Mouse (Mus musculus) cerebellum, postnatal 25 days (tissue): ENCODE results near the gene Cxcl13.
A peak's percentile ranks its signal among the peaks of the same experiment; 100 is the strongest.
"Not testable (repeated sequence)": the region's sequence is repeated elsewhere in the genome, so short reads cannot be mapped to it uniquely, and the experiment has no call there.

Source experiments
- DNase-seq, 2 experiments: peaks; one replicate each; pipeline ENCODE4 v3.0.0; 2021; ENCODE audit warnings: mixed read lengths in 2 of 2

The Cxcl13 gene

GRCm38 (mm10) chr5:95956651-95957050, at the start of gene Cxcl13:
Gene Cxcl13 (plus strand): TSS chr5:95956951.
- no peak for DNase-seq

DNA sequence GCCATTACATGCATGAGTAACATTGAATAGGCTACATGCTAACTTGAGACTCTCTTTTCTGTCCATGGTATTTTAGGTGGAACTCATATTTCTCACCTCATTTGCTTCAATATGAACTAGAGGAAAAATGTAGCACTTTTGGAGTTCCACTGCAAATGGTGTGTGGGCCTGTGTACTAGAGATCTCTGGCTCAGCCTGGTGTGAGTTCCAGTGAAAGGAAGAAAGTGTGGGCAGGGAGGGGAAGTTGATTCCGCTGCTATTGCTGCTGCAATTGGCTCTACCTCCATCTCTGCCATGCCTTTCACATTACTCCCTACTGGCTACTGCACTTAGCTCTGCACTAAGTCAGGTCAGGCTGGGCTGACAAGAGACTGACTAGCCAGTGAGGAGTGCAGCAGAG, 45.7 kb upstream of the Cxcl13 start:
- DNase-seq = no peak

- DNase-seq = no peak
Measured at GRCm38 (mm10) chr5:95918491-95918890, 38.3 kb upstream of the Cxcl13 start.

- DNase-seq = no peak
Measured at GRCm38 (mm10) chr5:95924023-95924422, 32.7 kb upstream of the Cxcl13 start.

DNA sequence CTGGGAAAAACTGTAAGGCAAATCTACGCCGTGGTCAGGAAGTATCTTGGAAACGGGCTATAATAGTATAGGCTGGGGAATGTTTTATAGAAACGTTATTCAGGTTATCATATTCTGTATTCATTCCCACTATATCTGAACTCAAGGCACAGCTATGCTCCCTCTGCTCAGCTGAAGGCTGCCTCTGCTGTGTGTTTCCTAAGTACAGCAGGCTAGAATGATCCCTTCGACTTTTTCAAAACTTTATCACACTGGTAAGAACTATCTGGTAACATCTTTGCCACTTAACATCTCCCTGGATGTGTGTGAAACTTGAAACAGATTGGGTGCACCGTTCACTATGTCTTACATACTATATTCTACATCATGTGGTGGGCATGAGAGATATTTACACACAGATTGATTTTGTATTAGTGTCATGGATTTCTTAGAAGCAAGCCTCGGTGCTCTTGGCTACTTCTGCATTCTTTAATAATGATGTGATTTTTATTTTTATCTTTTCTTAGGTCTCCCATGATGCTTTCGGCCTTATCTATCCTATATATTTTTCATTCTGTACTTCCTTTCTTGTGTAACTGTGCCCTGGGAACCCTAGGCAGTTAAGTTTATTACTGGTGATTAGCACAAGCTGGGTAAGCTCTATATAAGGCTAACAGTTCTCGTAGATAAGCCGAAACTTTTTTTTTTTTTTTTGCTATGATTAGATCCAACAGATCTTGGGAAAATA, 31.4 kb upstream of the Cxcl13 start:
- no peak for DNase-seq

DNA sequence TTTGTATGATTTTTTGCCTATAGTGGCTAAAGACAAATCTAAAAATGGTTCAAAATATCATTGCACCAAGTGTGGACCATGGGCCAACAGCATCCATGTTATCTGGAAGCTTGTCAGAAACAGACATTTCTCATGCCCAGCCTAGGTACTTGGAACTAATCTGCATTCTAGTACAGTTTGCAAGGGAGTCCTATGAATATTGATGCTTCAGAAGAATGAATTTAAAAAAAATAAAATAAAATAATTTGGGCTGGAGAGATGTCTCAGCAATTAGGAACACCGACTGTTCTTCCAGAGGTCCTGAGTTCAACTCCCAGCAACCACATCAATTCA, 30.9 kb upstream of the Cxcl13 start:
- no peak for DNase-seq

- DNase-seq = no peak
Measured at GRCm38 (mm10) chr5:95935035-95935434, 21.7 kb upstream of the Cxcl13 start.

GRCm38 (mm10) chr5:95936068-95936467, 20.7 kb upstream of the Cxcl13 start:
- DNase-seq = no peak

DNA sequence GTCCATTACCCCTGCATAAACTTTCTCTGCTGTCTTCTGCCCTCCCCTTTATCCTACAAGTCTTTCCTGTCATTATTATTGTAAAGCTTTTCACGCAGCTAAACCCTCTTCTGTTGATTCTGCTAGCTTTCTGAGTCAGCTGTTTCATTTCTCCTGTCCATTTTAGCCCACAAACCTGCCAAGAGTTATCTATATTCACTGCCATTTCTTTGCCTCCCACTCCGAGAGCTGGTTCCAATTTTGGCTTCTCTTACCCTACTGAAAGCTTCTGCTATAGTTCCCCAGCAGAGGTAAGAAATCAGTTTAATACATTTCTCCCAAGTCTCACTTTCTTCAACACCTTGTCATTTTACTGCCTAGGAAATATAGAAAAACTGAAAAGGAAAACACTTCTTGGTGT, 19.6 kb upstream of the Cxcl13 start:
- no peak for DNase-seq

DNA sequence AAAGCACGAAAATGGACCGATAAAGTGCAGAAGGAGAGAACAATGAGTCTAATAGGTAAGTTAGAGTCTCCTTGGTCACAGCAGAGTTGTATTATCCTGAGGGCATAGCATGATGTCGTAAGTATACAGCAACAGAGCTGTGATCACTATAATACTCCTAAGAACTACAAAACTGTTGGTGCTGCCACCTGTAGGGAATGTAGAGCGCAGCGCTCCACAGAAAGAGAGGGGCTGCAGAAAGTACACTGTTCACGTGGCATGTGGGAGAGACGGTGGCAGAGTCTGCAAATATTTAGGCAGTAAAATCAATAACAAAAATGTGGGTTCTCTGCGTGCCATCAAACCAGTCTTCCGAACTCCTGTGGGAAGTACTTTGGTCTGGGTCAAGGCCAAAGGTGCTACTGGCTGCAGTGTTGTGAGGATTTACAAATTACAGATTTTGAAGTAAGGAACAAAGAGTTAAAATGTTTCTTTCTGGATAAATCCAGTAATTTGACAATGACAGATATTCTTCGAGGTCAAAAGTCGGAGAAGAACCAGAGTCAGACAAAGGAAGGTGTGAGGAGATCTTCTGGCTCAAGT, 18.6 kb upstream of the Cxcl13 start:
- no peak for DNase-seq

DNA sequence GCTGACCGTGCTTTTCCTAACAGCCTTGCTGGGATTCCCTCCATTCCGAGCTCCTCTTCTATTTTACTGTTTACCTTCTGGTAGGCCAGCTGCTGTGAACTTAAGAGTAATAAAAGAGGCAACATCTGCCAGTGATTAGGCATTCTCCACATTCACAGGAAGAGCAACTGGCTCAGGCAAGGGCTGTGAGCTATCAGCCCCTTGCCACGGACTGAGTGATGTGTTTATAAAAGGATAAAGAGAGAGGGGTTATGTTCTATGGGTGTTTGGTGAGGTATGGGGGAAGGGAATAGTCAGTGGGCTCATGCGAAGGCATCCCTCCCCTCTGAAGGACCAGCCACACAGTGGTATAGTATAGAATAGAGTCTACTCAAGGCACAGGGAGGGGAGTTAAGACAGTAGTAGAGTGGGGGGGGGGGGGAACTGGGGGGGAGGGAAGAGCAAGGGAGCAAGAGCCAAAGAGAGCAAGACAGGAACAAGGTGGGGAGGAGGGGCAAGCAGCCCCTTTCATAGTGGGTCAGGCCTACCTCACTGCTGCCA, 16.0 kb upstream of the Cxcl13 start:
- DNase-seq = no peak

DNA sequence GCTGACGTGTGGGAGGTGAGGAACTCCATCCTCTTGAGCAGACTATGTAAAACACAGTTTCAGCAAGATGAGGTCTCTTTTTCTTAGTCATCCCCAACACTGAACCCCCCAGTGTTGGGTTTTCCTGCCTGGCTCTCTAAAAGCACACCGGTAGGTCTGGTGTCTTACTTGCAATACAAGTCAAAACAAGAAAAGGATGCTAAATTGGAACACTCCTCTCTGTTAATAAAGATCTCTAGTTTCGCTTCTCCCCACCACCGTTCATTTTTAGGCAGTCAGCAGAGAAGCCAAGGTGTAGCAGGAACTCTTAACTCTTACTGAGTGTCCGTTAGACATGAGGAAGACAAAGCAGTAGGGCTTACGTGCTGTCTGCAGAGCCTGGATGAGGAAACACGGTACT, 15.2 kb upstream of the Cxcl13 start:
- no peak for DNase-seq

- no peak for DNase-seq
Measured at GRCm38 (mm10) chr5:95945120-95945519, 11.6 kb upstream of the Cxcl13 start.

DNA sequence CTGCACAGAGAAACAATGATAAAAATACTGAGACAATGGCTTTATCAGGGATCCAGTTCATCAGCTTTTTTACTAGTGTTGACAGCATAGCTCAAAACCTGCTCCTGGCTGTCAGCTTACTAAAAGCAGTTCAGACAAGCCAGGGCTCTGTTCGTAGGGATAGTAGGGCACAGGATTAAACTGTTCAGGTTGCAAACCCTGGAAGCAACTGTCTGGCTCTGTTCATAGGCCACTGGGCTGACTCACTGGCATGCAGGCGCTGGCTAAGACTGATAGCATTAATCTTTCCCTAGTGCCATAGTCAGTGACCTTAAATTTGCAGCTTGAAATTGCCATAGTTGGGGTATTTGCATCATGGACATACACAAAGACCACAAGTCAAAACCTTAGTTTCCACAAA, 10.4 kb upstream of the Cxcl13 start:
- no peak for DNase-seq

DNA sequence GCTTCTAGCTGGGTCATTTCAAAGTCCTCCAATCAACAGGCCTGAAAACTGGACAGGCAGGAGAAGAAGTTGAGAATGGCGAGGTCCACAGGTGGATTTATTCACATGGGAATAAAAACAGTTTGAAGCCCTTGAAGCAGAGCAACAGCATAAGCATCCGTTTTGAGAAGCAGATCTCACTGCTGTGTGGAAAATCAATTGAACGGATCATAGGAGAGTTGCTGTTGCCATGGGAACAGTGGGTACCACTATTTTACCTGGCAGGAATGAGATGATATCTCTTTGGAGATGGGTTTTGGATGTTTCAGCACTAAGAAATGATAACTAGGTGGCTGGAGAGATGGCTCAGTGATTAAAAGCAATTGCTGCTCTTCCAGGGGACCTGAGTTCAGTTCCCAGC, 8.1 kb upstream of the Cxcl13 start:
- DNase-seq = no peak

- peak; percentile 46 to 64 for DNase-seq
Measured at GRCm38 (mm10) chr5:95949946-95950701, 6.6 kb upstream of the Cxcl13 start.

GRCm38 (mm10) chr5:95964940-95965339, 8.2 kb downstream of the Cxcl13 start:
- no peak for DNase-seq

- DNase-seq = no peak
Measured at GRCm38 (mm10) chr5:95966621-95967020, 9.9 kb downstream of the Cxcl13 start.

DNA sequence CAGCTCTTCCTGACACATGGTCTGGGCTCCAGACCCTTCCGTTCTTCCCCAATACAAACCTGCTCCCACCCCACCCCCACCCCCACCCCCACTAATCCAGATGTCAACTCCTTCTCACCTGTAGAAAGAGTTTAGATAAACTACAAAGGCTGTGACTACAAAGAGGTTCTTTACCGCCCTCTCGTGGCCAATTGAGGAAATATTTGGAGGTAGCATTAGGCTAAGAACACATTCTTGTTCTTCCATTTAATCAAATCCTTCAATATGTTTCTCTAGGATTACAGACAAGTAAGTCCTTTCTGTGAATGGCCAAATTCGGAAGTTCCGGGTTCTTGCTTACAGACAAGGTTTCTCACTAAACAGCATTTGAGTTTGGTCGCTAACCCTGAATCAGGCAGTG, 14.1 kb downstream of the Cxcl13 start:
- DNase-seq = peak; percentile 7 to 61

DNA sequence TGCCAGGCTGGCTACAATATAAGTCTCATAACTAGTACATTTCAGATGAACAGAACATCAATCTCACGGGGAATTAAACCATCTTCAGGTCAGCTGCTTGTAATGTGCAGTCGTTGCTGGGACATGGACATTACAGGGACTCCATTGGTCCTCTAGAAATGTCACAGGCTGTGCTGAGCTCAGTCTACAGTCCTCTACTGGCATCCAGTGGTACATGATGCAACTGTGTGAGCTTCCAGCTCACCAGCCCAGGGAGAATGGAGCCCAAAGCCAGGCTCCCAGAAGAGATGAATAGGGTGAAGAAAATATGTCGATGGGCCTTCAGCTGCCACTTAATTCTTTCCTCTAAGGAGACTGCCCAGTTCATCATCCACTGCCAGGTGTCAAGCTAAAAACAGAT, 15.5 kb downstream of the Cxcl13 start:
- no peak for DNase-seq

GRCm38 (mm10) chr5:95973806-95974205, 17.1 kb downstream of the Cxcl13 start:
- not testable (repeated sequence) for DNase-seq

- no peak for DNase-seq
Measured at GRCm38 (mm10) chr5:95976299-95976698, 19.5 kb downstream of the Cxcl13 start.

- no peak for DNase-seq
Measured at GRCm38 (mm10) chr5:95983797-95984486, 27.2 kb downstream of the Cxcl13 start.
